Mouse (Mus musculus): Measurements from ENCODE around the gene Rtel1.

The Rtel1 gene

GRCm38 (mm10) chr2:181390136-181390870, 70.8 kb downstream of the Rtel1 start:
- no peak for DNase-seq (ENCODE audit: low spot score in 2 of 2)

- DNase-seq (ENCODE audit: low spot score in 2 of 2): no peak
Measured at GRCm38 (mm10) chr2:181391022-181391421, 71.5 kb downstream of the Rtel1 start.

DNA sequence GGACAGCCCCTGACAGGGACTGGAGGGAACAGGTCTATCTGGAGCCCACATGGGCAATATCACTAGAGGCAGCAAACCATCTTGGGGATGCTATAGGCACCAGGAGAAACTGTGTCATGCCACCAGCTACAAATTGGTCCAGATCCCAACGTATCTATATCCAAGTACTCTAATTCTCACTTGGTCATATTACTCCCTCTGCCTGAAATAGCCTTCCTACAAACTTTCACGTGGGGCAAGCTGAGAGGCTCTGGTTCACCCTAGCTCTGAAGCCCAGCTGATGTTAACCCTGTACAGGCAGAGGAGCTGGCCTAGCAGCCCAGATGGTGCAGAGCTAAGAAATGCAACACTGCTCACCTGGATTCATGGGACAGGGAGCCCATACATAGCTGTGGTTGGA, 72.0 kb downstream of the Rtel1 start:
- no peak for DNase-seq (ENCODE audit: low spot score in 2 of 2)

GRCm38 (mm10) chr2:181392600-181393213, 73.2 kb downstream of the Rtel1 start:
- DNase-seq (ENCODE audit: low spot score in 2 of 2): peak; percentile 62 to 79

DNA sequence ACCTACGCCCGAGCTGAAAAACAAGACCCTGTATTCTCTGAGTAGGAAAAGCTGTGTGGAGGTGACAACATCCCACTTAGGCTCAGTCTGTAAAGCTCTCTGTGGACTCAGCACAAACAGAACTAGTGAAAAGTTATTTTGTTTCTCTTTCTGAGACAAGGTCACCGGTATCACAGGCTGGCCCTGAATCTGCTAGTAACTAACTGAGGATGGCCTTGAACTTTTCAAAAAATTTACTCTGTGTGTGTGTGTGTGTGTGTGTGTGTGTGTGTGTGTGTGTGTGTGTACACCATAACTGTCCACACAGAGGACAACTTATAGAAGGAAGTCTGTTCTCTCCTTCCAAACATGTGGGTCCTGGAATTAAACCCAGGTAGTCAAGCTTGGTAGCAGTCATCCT, 74.5 kb downstream of the Rtel1 start:
- no peak for DNase-seq (ENCODE audit: low spot score in 2 of 2)

- no peak for DNase-seq (ENCODE audit: low spot score in 2 of 2)
Measured at GRCm38 (mm10) chr2:181397207-181397761, 77.7 kb downstream of the Rtel1 start.

DNA sequence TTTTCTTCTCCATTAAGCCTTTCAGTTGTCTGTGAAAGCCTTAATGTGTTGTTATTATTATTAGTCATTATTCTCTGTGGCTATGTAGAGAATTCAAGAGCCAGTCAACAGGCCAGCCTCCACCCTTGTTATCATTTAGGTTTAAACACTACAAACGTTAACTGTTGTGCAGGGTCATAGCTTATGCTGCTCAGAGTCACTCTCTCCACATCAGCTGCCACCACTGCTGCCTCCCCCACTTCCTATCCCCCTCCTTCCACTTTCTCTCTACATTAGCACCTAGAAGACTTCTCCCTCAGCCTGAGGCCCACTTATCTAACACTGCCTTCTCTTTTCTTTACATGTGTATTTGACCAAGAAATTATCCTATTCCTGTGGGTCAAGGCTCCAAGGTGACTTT, 82.0 kb downstream of the Rtel1 start:
- no peak for DNase-seq (ENCODE audit: low spot score in 2 of 2)

DNA sequence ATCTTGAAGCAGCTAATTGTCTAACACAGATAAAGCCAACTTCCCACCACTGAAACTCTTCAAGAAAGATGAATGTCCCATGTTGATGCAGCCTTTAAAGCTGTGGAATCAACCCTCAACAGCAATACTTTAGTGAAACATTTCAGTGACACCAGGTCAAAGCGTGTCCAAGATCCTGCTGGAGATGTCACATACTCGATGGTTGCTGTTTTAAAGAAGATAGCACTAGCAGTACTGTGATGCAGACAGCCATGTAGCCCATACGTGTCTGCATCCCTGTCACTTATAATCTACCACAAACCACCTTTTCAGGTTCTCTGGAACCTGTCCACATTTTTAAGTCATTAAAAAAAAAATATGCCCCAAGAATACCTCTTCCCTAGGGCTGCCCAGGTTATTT, 84.2 kb downstream of the Rtel1 start:
- no peak for DNase-seq (ENCODE audit: low spot score in 2 of 2)
